Mouse (Mus musculus) left cerebral cortex, postnatal 25 days (tissue): ENCODE data around the gene Slc25a20. TPM values are rescaled to one million over a fixed set of nuclear protein-coding genes. Genes with fewer than 3 reads are reported as not detected.

Source experiments
- DNase-seq, 2 experiments: peaks; one replicate each; pipeline ENCODE4 v3.0.0; 2022; ENCODE audit warnings: low spot score in 2 of 2, mixed read lengths in 1 of 2
- intact Hi-C: fragments of 180-260 bp; cut with DNase I; formaldehyde crosslinking; loops from one replicate; pipeline ENCODE4 v1.15.1; 2025
- microRNA-seq, 2 experiments: library from miRNA; unstranded; fragments of <30 nt; microRNA quantifications; one replicate each; pipeline ENCODE4 v1.2.0; 2022
- total RNA-seq, 2 experiments: library from RNA; stranded (reverse); gene quantifications; 2 replicates each; pipeline ENCODE4 v1.2.3; 2021

Slc25a20 gene
- total RNA-seq, 2 experiments from 2014 or later, result 12.6 to 14.4 TPM

DNA sequence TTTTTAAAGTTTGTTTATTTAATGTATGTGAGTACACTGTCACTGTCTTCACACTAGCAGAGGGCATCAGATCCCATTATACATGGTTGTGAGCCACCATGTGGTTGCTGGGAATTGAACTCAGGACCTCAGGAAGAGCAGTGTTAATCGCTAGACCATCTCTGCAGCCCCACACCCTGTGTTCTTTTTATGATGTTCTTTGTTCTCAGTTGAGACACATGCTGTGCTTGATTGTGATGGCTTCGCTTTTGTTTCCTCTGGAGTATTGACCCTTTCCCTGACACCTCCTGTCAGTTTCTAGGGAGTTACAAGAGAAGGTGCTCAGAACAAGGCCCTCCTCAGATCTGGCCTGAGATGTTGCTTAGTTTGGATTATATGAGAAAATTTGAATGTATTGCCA is 61.9 kb downstream of the Slc25a20 start:
- no peak for DNase-seq
- intact Hi-C loops, result no loop called here

DNA sequence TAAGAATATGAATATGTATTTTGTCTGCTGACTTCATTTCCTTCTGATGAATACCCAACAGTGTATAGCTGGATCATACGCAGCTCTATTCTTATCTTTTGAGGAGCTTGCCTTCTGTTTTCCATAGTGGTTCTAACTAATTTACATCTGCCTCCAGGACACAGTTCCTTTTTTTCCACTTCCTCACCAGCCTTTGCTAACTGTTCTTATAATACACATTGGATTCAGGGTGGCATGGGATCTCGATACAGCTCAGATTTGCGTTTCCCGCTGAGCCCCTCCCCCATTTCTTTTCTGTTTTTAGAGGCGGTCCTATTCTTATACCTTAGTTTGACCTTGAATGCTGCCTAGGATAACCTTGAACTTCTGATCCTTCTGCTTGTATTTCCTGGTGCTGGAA is 64.2 kb downstream of the Slc25a20 start:
- peak in 1 of 2 experiments; percentile 79 for DNase-seq
- intact Hi-C loops, result loop anchor here (5.0 kb wide), 1 partner anchor 34 kb away; no protein-coding TSS in a partner anchor

DNA sequence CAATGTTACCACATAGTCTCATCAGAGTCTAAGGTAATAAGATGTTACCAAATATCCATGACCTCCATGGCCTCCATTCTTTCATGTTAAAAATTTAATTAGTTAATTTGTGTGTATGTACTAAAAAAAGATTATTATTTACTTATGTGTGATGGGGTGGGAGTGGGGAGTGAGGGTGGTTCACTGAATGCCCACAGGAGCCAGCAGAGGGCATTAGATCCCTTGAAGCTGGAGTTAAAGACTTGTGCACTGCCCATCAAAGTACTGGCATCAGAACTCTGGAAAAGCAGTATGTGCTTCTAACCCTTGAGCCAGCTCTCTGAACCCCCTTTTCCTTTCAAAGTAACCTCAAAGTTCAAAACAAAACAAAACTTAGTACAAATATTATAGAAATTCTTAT is 67.2 kb downstream of the Slc25a20 start:
- DNase-seq, result no peak
- intact Hi-C loops, result loop anchor here (5.0 kb wide), 1 partner anchor 37 kb away; no protein-coding TSS in a partner anchor

DNA sequence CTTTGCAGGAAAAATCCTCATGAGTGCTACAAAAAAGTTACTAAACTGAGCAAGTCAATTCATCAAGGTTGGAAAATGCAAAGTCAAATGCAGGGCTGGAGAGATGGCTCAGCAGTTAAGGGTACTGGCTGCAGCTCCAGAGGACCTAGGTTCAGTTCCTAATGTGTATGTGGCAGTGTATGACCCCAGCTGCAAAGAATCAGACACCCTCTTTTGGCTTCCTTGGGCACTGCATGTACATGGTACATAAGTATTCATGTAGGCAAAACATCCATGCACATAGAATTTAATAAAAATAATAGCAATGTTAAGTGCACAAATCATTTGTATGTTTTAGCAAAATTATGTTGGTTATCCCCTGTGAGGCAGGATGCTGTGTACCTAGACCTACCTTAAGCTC is 70.6 kb downstream of the Slc25a20 start:
- no peak for DNase-seq
- intact Hi-C loops, result no loop called here

Small RNA genes within 50 kb of the gene (microRNA-seq; reads per million reads assigned to microRNA genes)
- 0 reads per million in 2 experiments for gene Gm26298

Other genes with a start within 250 kb of the Slc25a20 start
- gene Ccdc36, start 233.6 kb upstream of the Slc25a20 start, total RNA-seq, result under 1 TPM; 0.32 TPM
- not detected for gene BC048562, start 225.6 kb upstream of the Slc25a20 start, total RNA-seq
- gene Ccdc71, start 201.6 kb upstream of the Slc25a20 start, total RNA-seq, result 10 to 100 TPM; 40.3 to 42.2 TPM
- 10 to 100 TPM; 30.3 to 36.7 TPM for gene Klhdc8b, start 200.5 kb upstream of the Slc25a20 start, total RNA-seq
- gene Lamb2, start 182.4 kb upstream of the Slc25a20 start, total RNA-seq, result 10 to 100 TPM; 30.6 to 31.9 TPM
- 100 to 1,000 TPM; 143 to 147 TPM for gene Usp19, start 171.5 kb upstream of the Slc25a20 start, total RNA-seq
- gene Qars, start 154.4 kb upstream of the Slc25a20 start, total RNA-seq, result 10 to 100 TPM; 75.3 to 84.4 TPM
- 100 to 1,000 TPM; 136 to 141 TPM for gene Qrich1, start 145.3 kb upstream of the Slc25a20 start, total RNA-seq
- gene Impdh2, start 101.8 kb upstream of the Slc25a20 start, total RNA-seq, result 10 to 100 TPM; 55.3 to 55.4 TPM
- 10 to 100 TPM; 53.1 to 58.2 TPM for gene Ndufaf3, start 94.7 kb upstream of the Slc25a20 start, total RNA-seq
- gene Dalrd3, start 92.2 kb upstream of the Slc25a20 start, total RNA-seq, result 10 to 100 TPM; 83.8 to 85.2 TPM
- 100 to 1,000 TPM; 112 to 126 TPM for gene Wdr6, start 83.3 kb upstream of the Slc25a20 start, total RNA-seq
- gene P4htm, start 64.4 kb upstream of the Slc25a20 start, total RNA-seq, result 10 to 100 TPM; 77.2 to 82.9 TPM
- 10 to 100 TPM; 48.3 to 50.9 TPM for gene Arih2, start 12.7 kb upstream of the Slc25a20 start, total RNA-seq
- gene Prkar2a, start 27.2 kb downstream of the Slc25a20 start, total RNA-seq, result 10 to 100 TPM; 45.5 to 49.1 TPM
- gene Ip6k2, start 121.7 kb downstream of the Slc25a20 start, total RNA-seq, result 100 to 1,000 TPM; 152 to 153 TPM
- 10 to 100 TPM; 54.4 to 60.5 TPM for gene Nckipsd, start 146.3 kb downstream of the Slc25a20 start, total RNA-seq
- 10 to 100 TPM; 46.8 to 61.9 TPM for gene Celsr3, start 164.2 kb downstream of the Slc25a20 start, total RNA-seq
- gene Slc26a6, start 191.2 kb downstream of the Slc25a20 start, total RNA-seq, result 10 to 100 TPM; 18.4 to 19.1 TPM